Mouse (Mus musculus): ENCODE results near the gene Tbx21. TPM values are rescaled to one million over a fixed set of nuclear protein-coding genes. Genes with fewer than 3 reads are reported as not detected.

Gene Tbx21
- polyA plus RNA-seq (2012; rRNA removed) (0.02 and 0.05 TPM in 2 replicates), polyA plus RNA-seq (2014; fragmentation: Nextera tagmentation; extraction: Ambion mirVana) (not detected in 2 replicates)

- H3K27ac ChIP-seq, result no peak within 1 kb of the TSS
- H3K4me3 ChIP-seq (ENCODE audit: insufficient read depth in 1 of 2, low read depth in 2 of 2, low read length in 2 of 2), result no peak within 1 kb of the TSS; a peak in 2 of 4 replicates
- no peak within 1 kb of the TSS for H3K9ac ChIP-seq (replicated peaks)
- no peaks in the 10 kb centered on the region for H3K9me3 ChIP-seq (ENCODE audit: control insufficient read depth, low read length)
- H3K4me2 ChIP-seq (ENCODE audit: low read depth), result peak within 1 kb of the TSS; percentile 38
- TF ChIP-seq CTCF (IDR thresholded peaks at IDR 0.05; ENCODE audit: low read depth), result no peak
- ATAC-seq (ENCODE audit: insufficient read depth) (no peak), DNase-seq (ENCODE audit: low read depth in 3 of 3, low spot score in 3 of 3) (no peak)
- 1% methylated on average over 87 of the region's 87 CpGs for whole genome bisulfite sequencing (ENCODE audit: insufficient replicate concordance)
- H3K36me3 ChIP-seq (replicated peaks; ENCODE audit: control insufficient read depth, insufficient read depth, low read depth), result no peaks in the 10 kb centered on the region
- H3K4me1 ChIP-seq (replicated peaks; ENCODE audit: control insufficient read depth in 2 of 2, insufficient read depth in 2 of 2, low read length in 1 of 2), result no peaks in the 10 kb centered on the region
- H3K27me3 ChIP-seq (ENCODE audit: control insufficient read depth, insufficient read depth, low read length), result peaks cover 49% of the 10 kb centered on the region
Measured at GRCm38 (mm10) chr11:97114671-97115601, at the start of gene Tbx21. TSS of gene Tbx21 (minus strand) at chr11:97115331.

GRCm38 (mm10) chr11:97160341-97160740 lies 45.2 kb upstream of the Tbx21 start:
- H3K9ac ChIP-seq (replicated peaks), result no peak overlapping the region
- H3K4me2 ChIP-seq (ENCODE audit: low read depth), result no peak overlapping the region
- H3K36me3 ChIP-seq (replicated peaks; ENCODE audit: control insufficient read depth, insufficient read depth, low read depth), result peaks cover 78% of the 10 kb centered on the region
- ATAC-seq (ENCODE audit: insufficient read depth) (no peak), DNase-seq (ENCODE audit: low read depth in 3 of 3, low spot score in 3 of 3) (no peak)
- H3K27me3 ChIP-seq (ENCODE audit: control insufficient read depth, insufficient read depth, low read length), result no peaks in the 10 kb centered on the region
- TF ChIP-seq EP300 (IDR thresholded peaks at IDR 0.05; ENCODE audit: low read depth) (no peak), CTCF (IDR thresholded peaks at IDR 0.05; ENCODE audit: low read depth) (no peak)
- no peak overlapping the region for H3K27ac ChIP-seq
- H3K4me3 ChIP-seq (ENCODE audit: insufficient read depth in 1 of 2, low read depth in 2 of 2, low read length in 2 of 2), result no peak overlapping the region
- H3K4me1 ChIP-seq (replicated peaks; ENCODE audit: control insufficient read depth in 2 of 2, insufficient read depth in 2 of 2, low read length in 1 of 2), result no peaks in the 10 kb centered on the region
- H3K9me3 ChIP-seq (ENCODE audit: control insufficient read depth, low read length), result no peaks in the 10 kb centered on the region
- 82% methylated on average over 6 of the region's 6 CpGs for WGBS (ENCODE audit: insufficient replicate concordance)

GRCm38 (mm10) chr11:97156999-97157398 lies 41.9 kb upstream of the Tbx21 start:
- WGBS (ENCODE audit: insufficient replicate concordance), result 77% methylated on average over 7 of the region's 7 CpGs
- no peak overlapping the region for H3K4me3 ChIP-seq (ENCODE audit: insufficient read depth in 1 of 2, low read depth in 2 of 2, low read length in 2 of 2)
- no peaks in the 10 kb centered on the region for H3K9me3 ChIP-seq (ENCODE audit: control insufficient read depth, low read length)
- DNase-seq (ENCODE audit: low read depth in 3 of 3, low spot score in 3 of 3), result no peak
- H3K4me1 ChIP-seq (replicated peaks; ENCODE audit: control insufficient read depth in 2 of 2, insufficient read depth in 2 of 2, low read length in 1 of 2), result no peaks in the 10 kb centered on the region; a peak in 1 of 4 replicates
- H3K4me2 ChIP-seq (ENCODE audit: low read depth), result no peak overlapping the region
- H3K36me3 ChIP-seq (replicated peaks; ENCODE audit: control insufficient read depth, insufficient read depth, low read depth), result peaks cover 45% of the 10 kb centered on the region
- TF ChIP-seq CTCF (IDR thresholded peaks at IDR 0.05; ENCODE audit: low read depth), result no peak
- TF ChIP-seq EP300 (IDR thresholded peaks at IDR 0.05; ENCODE audit: low read depth), result no peak
- H3K27me3 ChIP-seq (ENCODE audit: control insufficient read depth, insufficient read depth, low read length), result peaks cover 10% of the 10 kb centered on the region
- no peak for ATAC-seq (ENCODE audit: insufficient read depth)
- H3K27ac ChIP-seq, result no peak overlapping the region
- H3K9ac ChIP-seq (replicated peaks), result no peak overlapping the region

GRCm38 (mm10) chr11:97152662-97153287 lies 37.6 kb upstream of the Tbx21 start:
- H3K27ac ChIP-seq, result no peak overlapping the region
- H3K4me3 ChIP-seq (ENCODE audit: insufficient read depth in 1 of 2, low read depth in 2 of 2, low read length in 2 of 2), result no peak overlapping the region
- no peaks in the 10 kb centered on the region for H3K9me3 ChIP-seq (ENCODE audit: control insufficient read depth, low read length)
- no peak overlapping the region for H3K9ac ChIP-seq (replicated peaks)
- H3K4me1 ChIP-seq (replicated peaks; ENCODE audit: control insufficient read depth in 2 of 2, insufficient read depth in 2 of 2, low read length in 1 of 2), result no peaks in the 10 kb centered on the region; a peak in 1 of 4 replicates
- no peak for TF ChIP-seq EP300 (IDR thresholded peaks at IDR 0.05; ENCODE audit: low read depth)
- TF ChIP-seq CTCF (IDR thresholded peaks at IDR 0.05; ENCODE audit: low read depth), result peak; percentile 25; the same call in 1 of the 2 replicates
- ATAC-seq (ENCODE audit: insufficient read depth) (no peak), DNase-seq (ENCODE audit: low read depth in 3 of 3, low spot score in 3 of 3) (no peak)
- peaks cover 2% of the 10 kb centered on the region for H3K36me3 ChIP-seq (replicated peaks; ENCODE audit: control insufficient read depth, insufficient read depth, low read depth)
- peaks cover 41% of the 10 kb centered on the region for H3K27me3 ChIP-seq (ENCODE audit: control insufficient read depth, insufficient read depth, low read length)
- no peak overlapping the region for H3K4me2 ChIP-seq (ENCODE audit: low read depth)
- 44% methylated on average over 10 of the region's 10 CpGs for WGBS (ENCODE audit: insufficient replicate concordance)

GRCm38 (mm10) chr11:97152023-97152426 lies 36.9 kb upstream of the Tbx21 start:
- TF ChIP-seq CTCF (IDR thresholded peaks at IDR 0.05; ENCODE audit: low read depth) (no peak), EP300 (IDR thresholded peaks at IDR 0.05; ENCODE audit: low read depth) (no peak)
- peaks cover 41% of the 10 kb centered on the region for H3K27me3 ChIP-seq (ENCODE audit: control insufficient read depth, insufficient read depth, low read length)
- no peak overlapping the region for H3K4me3 ChIP-seq (ENCODE audit: insufficient read depth in 1 of 2, low read depth in 2 of 2, low read length in 2 of 2)
- H3K9ac ChIP-seq (replicated peaks), result no peak overlapping the region
- no peak overlapping the region for H3K27ac ChIP-seq
- no peaks in the 10 kb centered on the region; a peak in 1 of 4 replicates for H3K4me1 ChIP-seq (replicated peaks; ENCODE audit: control insufficient read depth in 2 of 2, insufficient read depth in 2 of 2, low read length in 1 of 2)
- no peaks in the 10 kb centered on the region for H3K36me3 ChIP-seq (replicated peaks; ENCODE audit: control insufficient read depth, insufficient read depth, low read depth)
- no peak for ATAC-seq (ENCODE audit: insufficient read depth)
- H3K4me2 ChIP-seq (ENCODE audit: low read depth), result no peak overlapping the region; the same call in 1 of the 2 replicates
- 5% methylated on average over 11 of the region's 11 CpGs for WGBS (ENCODE audit: insufficient replicate concordance)
- DNase-seq (ENCODE audit: low read depth in 3 of 3, low spot score in 3 of 3), result no peak
- no peaks in the 10 kb centered on the region for H3K9me3 ChIP-seq (ENCODE audit: control insufficient read depth, low read length)

Data from liver, embryonic 14.5 days (tissue).